Mouse (Mus musculus) mature B cell (primary cell): ENCODE data around the gene Olfr123.

Experiments used
- in situ Hi-C: fragments of 300-500 bp; cut with MboI; formaldehyde crosslinking; loops from 2 replicates; pipeline ENCODE4 v1.14.3; 2019

The Olfr123 gene

GRCm38 (mm10) chr17:37793229-37793628 is at the start of gene Olfr123:
TSS of gene Olfr123 (plus strand) at chr17:37793529.
- in situ Hi-C loops, result no loop called here

GRCm38 (mm10) chr17:37768307-37768706 is 25.0 kb upstream of the Olfr123 start, which contains the start of gene Olfr122:
TSS of gene Olfr122 (plus strand) at chr17:37768607.
- in situ Hi-C loops, result no loop called here

GRCm38 (mm10) chr17:37799588-37799987 is 6.3 kb downstream of the Olfr123 start, which contains the start of gene Olfr124:
TSS of gene Olfr124 (plus strand) at chr17:37799888.
- in situ Hi-C loops, result no loop called here

- in situ Hi-C loops, result no loop called here
These were observed 39.3 kb downstream of the Olfr123 start, which contains the start of gene Olfr125 for GRCm38 (mm10) chr17:37832649-37833048. TSS of gene Olfr125 (plus strand) at chr17:37832949.

GRCm38 (mm10) chr17:37847183-37847582 is 53.9 kb downstream of the Olfr123 start, which contains the start of gene Olfr126:
TSS of gene Olfr126 (plus strand) at chr17:37847483.
- in situ Hi-C loops, result no loop called here
